In the genomic region with DNA sequence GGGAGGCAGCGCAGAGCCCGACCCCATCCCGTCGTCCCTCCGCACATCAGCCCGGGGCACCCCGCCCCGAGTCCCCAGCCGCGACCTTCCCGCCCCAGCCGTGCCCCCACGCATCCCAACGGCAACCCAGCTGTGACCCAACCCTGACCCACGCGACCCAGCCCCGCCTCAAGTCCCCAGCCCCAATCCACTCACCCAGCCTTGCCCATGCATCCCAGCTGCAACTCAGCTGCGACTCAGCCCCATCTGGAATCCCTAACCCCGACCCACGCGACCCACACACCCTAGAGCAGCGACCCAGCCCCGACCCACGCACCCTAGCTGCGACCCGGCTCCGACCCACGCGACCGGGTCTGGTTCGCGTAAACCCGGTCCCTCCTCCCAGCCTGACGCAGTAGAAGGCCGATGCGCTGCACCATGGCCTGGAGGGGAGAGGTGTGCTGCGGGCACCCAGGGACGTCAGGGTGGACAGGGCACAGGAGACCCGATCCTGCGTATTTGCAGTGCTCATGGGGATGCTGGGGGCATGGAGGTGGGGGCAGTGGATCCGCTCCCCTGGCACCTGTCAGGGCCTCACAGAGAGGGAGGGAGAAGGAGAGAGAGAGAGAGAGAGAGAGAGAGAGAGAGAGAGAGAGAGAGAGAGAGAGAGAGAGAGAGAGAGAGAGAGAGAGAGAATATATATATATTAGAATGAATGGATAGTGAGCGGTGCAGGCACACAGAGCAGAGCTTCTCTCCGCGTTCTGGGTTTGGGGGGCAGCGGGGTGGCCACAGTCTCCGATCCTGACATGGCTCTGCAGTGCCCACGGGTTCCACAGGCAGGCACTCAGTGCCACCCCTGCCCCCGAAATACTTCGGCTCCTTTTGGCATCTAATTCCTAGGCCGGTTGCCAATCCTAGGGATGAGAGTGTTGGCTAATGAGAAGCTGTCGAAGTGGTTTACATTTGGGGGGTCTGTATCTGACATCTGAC, we compare ENCODE assay signal across 9 mouse cellular contexts. TPM values are rescaled to one million over a fixed set of nuclear protein-coding genes. Genes with fewer than 3 reads are reported as not detected.
DNase-seq lines count a peak whose midpoint lies in the region; ATAC-seq and TF ChIP-seq lines count a peak whose summit lies in the region.
"Had no signal": no experiment of that assay in that cellular context is flagged by ENCODE, and none has a peak within 500 bp of the region (broad histone marks: within the 10 kb centered on the region; RNA-seq: fewer than 3 reads in every experiment).

No protein-coding gene starts in this region.

- no peak overlapping the region for H3K27ac ChIP-seq in heart, embryonic 12.5 days (ENCODE audit: poor library complexity, severe bottlenecking)
- H3K27ac ChIP-seq in bone marrow macrophage, adult 2 months (ENCODE audit: insufficient read depth, low read depth, low read length): no peak overlapping the region
- no peak overlapping the region for H3K27ac ChIP-seq in hindbrain, embryonic 14.5 days
- H3K27ac ChIP-seq in midbrain, embryonic 13.5 days: no peak overlapping the region

- no peaks in the 10 kb centered on the region for H3K9me3 ChIP-seq in heart, embryonic 12.5 days (replicated peaks)
- H3K9me3 ChIP-seq in hindbrain, embryonic 14.5 days (ENCODE audit: control insufficient read depth, low read length): no peaks in the 10 kb centered on the region
- no peaks in the 10 kb centered on the region for H3K9me3 ChIP-seq in midbrain, embryonic 13.5 days

- no peaks in the 10 kb centered on the region for H3K36me3 ChIP-seq in heart, embryonic 12.5 days
- no peaks in the 10 kb centered on the region for H3K36me3 ChIP-seq in hindbrain, embryonic 14.5 days (replicated peaks; ENCODE audit: control insufficient read depth, insufficient read depth)
- H3K36me3 ChIP-seq in midbrain, embryonic 13.5 days: no peaks in the 10 kb centered on the region

- peak overlapping the region; percentile 35; the same call in 1 of the 2 replicates for H3K9ac ChIP-seq in heart, embryonic 12.5 days
- H3K9ac ChIP-seq in hindbrain, embryonic 14.5 days: 0 out of 2 replicates have a peak overlapping the region, but pooled peaks have one; percentile 28
- H3K9ac ChIP-seq in midbrain, embryonic 13.5 days (replicated peaks): peak overlapping the region; percentile 55

- peak overlapping the region; percentile 50 for H3K4me3 ChIP-seq in heart, embryonic 12.5 days
- H3K4me3 ChIP-seq in bone marrow macrophage, adult 2 months (ENCODE audit: insufficient read depth, low read length): peak overlapping the region; percentile 31; the same call in 1 of the 2 replicates
- peak overlapping the region; percentile 33 for H3K4me3 ChIP-seq in hindbrain, embryonic 14.5 days (replicated peaks; ENCODE audit: low read length)
- H3K4me3 ChIP-seq in midbrain, embryonic 13.5 days (replicated peaks): peak overlapping the region; percentile 42

- ATAC-seq in heart, embryonic 12.5 days (ENCODE audit: insufficient number of reproducible peaks, low FRiP score): 0 out of 2 replicates have a peak, but pooled peaks have one; percentile 16
- no peak; the same call in 1 of the 2 replicates for ATAC-seq in hindbrain, embryonic 14.5 days (ENCODE audit: low FRiP score)
- ATAC-seq in midbrain, embryonic 13.5 days: 0 out of 2 replicates have a peak, but pooled peaks have one; percentile 8

- peaks cover 25% of the 10 kb centered on the region for H3K4me1 ChIP-seq in heart, embryonic 12.5 days (replicated peaks)
- peaks cover 10% of the 10 kb centered on the region; the same call in 1 of the 2 replicates for H3K4me1 ChIP-seq in bone marrow macrophage, adult 2 months (ENCODE audit: control insufficient read depth, insufficient read depth, low read length)
- H3K4me1 ChIP-seq in hindbrain, embryonic 14.5 days (replicated peaks; ENCODE audit: control insufficient read depth, insufficient read depth, low read length): peaks cover 17% of the 10 kb centered on the region; the same call in 1 of the 2 replicates
- H3K4me1 ChIP-seq in midbrain, embryonic 13.5 days (replicated peaks): peaks cover 53% of the 10 kb centered on the region

- 4% methylated on average over 49 of the region's 51 CpGs for WGBS in heart, embryonic 12.5 days
- WGBS in hindbrain, embryonic 14.5 days: 3% methylated on average over 49 of the region's 51 CpGs
- WGBS in midbrain, embryonic 13.5 days: 3% methylated on average over 51 of the region's 51 CpGs

- DNase-seq in heart, adult 8-10 months (ENCODE audit: low spot score): no peak
- DNase-seq in hindbrain, embryonic 14.5 days (ENCODE audit: low spot score): no peak
- DNase-seq in layer of hippocampus, postnatal 36 days: no peak
- no peak for DNase-seq in adrenal gland, postnatal 10 days
- no peak for DNase-seq in spleen, postnatal 10 days (ENCODE audit: low spot score in 2 of 2)
- DNase-seq: kidney, postnatal 25 days had no signal

- no peak for TF ChIP-seq POLR2A in bone marrow macrophage, adult 2 months (IDR thresholded peaks at IDR 0.05; ENCODE audit: borderline replicate concordance, low read depth, low read length)

- peaks cover 99% of the 10 kb centered on the region for H3K27me3 ChIP-seq in heart, embryonic 12.5 days (replicated peaks)
- peaks cover 87% of the 10 kb centered on the region for H3K27me3 ChIP-seq in hindbrain, embryonic 14.5 days (ENCODE audit: control insufficient read depth, insufficient read depth, low read length)
- H3K27me3 ChIP-seq in midbrain, embryonic 13.5 days: peaks cover 97% of the 10 kb centered on the region

- no peak for TF ChIP-seq CTCF in bone marrow macrophage, adult 2 months (IDR thresholded peaks at IDR 0.05; ENCODE audit: low read depth, low read length)

- peak overlapping the region; percentile 70 for H3K4me2 ChIP-seq in heart, embryonic 12.5 days
- peak overlapping the region; percentile 49 for H3K4me2 ChIP-seq in hindbrain, embryonic 14.5 days (replicated peaks)
- H3K4me2 ChIP-seq in midbrain, embryonic 13.5 days (replicated peaks): peak overlapping the region; percentile 58

RNA-seq across cellular contexts. Expression of gene Rspo1, which starts 0.8 kb away (rescaled TPM):
- polyA plus RNA-seq in heart, embryonic 12.5 days (2016; fragmentation: Nextera tagmentation; extraction: Ambion mirVana): 7.0 and 7.4 TPM in 2 replicates
- 1 to 10 TPM; 3.1 to 6.6 (median 4.7) TPM for total RNA-seq in heart, adult 8-10 months (2022)
- polyA plus RNA-seq in bone marrow macrophage, adult 2 months (2012; ENCODE audit: insufficient read depth, insufficient read length, missing spikeins): not detected in 2 replicates
- polyA plus RNA-seq in hindbrain, embryonic 14.5 days (2014; fragmentation: Nextera tagmentation; extraction: Ambion mirVana): 1.2 and 1.9 TPM in 2 replicates
- polyA plus RNA-seq in midbrain, embryonic 13.5 days (2015; fragmentation: Nextera tagmentation; extraction: Ambion mirVana): 3.5 and 7.6 TPM in 2 replicates
- 1 to 10 TPM; 8.8 to 9.8 TPM for total RNA-seq in layer of hippocampus, postnatal 36 days (2021)
- 1 to 10 TPM; 5.2 to 6.0 TPM for total RNA-seq in adrenal gland, postnatal 10 days (2021)

RNA-seq across cellular contexts. Expression of gene Gnl2, which starts 29.4 kb away (rescaled TPM):
- 66.0 and 67.3 TPM in 2 replicates for polyA plus RNA-seq in heart, embryonic 12.5 days (2016; fragmentation: Nextera tagmentation; extraction: Ambion mirVana)
- 10 to 100 TPM; 22.9 to 32.6 (median 24.3) TPM for total RNA-seq in heart, adult 8-10 months (2022)
- polyA plus RNA-seq in bone marrow macrophage, adult 2 months (2012; ENCODE audit: insufficient read depth, insufficient read length, missing spikeins): 38.2 and 49.0 TPM in 2 replicates
- polyA plus RNA-seq in hindbrain, embryonic 14.5 days (2014; fragmentation: Nextera tagmentation; extraction: Ambion mirVana): 81.6 and 86.1 TPM in 2 replicates
- 94.8 and 99.1 TPM in 2 replicates for polyA plus RNA-seq in midbrain, embryonic 13.5 days (2015; fragmentation: Nextera tagmentation; extraction: Ambion mirVana)
- 10 to 100 TPM; 59.3 to 62.4 TPM for total RNA-seq in layer of hippocampus, postnatal 36 days (2021)
- total RNA-seq in adrenal gland, postnatal 10 days (2021): 10 to 100 TPM; 51.9 to 55.5 TPM

RNA-seq across cellular contexts. Expression of gene Cdca8, which starts 47.9 kb away (rescaled TPM):
- 134 and 138 TPM in 2 replicates for polyA plus RNA-seq in heart, embryonic 12.5 days (2016; fragmentation: Nextera tagmentation; extraction: Ambion mirVana)
- total RNA-seq in heart, adult 8-10 months (2022): 1 to 10 TPM in 1 of 4 experiments, under 1 TPM in 3; 0.69 to 1.1 (median 0.85) TPM
- polyA plus RNA-seq in bone marrow macrophage, adult 2 months (2012; ENCODE audit: insufficient read depth, insufficient read length, missing spikeins): 47.0 and 53.4 TPM in 2 replicates
- 19.0 and 28.7 TPM in 2 replicates for polyA plus RNA-seq in hindbrain, embryonic 14.5 days (2014; fragmentation: Nextera tagmentation; extraction: Ambion mirVana)
- 76.4 and 77.6 TPM in 2 replicates for polyA plus RNA-seq in midbrain, embryonic 13.5 days (2015; fragmentation: Nextera tagmentation; extraction: Ambion mirVana)
- 1 to 10 TPM; 1.9 to 2.0 TPM for total RNA-seq in layer of hippocampus, postnatal 36 days (2021)
- total RNA-seq in adrenal gland, postnatal 10 days (2021): 10 to 100 TPM; 18.6 to 19.2 TPM

RNA-seq across cellular contexts. Expression of gene 9930104L06Rik, which starts 50.2 kb away (rescaled TPM):
- polyA plus RNA-seq in heart, embryonic 12.5 days (2016; fragmentation: Nextera tagmentation; extraction: Ambion mirVana): 9.9 and 10.4 TPM in 2 replicates
- 10 to 100 TPM in 1 of 4 experiments, 1 to 10 TPM in 3; 5.8 to 11.1 (median 8.7) TPM for total RNA-seq in heart, adult 8-10 months (2022)
- 11.2 and 13.9 TPM in 2 replicates for polyA plus RNA-seq in bone marrow macrophage, adult 2 months (2012; ENCODE audit: insufficient read depth, insufficient read length, missing spikeins)
- polyA plus RNA-seq in hindbrain, embryonic 14.5 days (2014; fragmentation: Nextera tagmentation; extraction: Ambion mirVana): 4.1 and 5.2 TPM in 2 replicates
- 14.8 and 21.6 TPM in 2 replicates for polyA plus RNA-seq in midbrain, embryonic 13.5 days (2015; fragmentation: Nextera tagmentation; extraction: Ambion mirVana)
- 10 to 100 TPM; 25.2 to 26.1 TPM for total RNA-seq in layer of hippocampus, postnatal 36 days (2021)
- 10 to 100 TPM in 1 of 2 experiments, 1 to 10 TPM in 1; 9.6 to 11.1 TPM for total RNA-seq in adrenal gland, postnatal 10 days (2021)
